Mouse (Mus musculus) MEL (cell line): ENCODE results near the gene Gm10447. TPM values are rescaled to one million over a fixed set of nuclear protein-coding genes. Genes with fewer than 3 reads are reported as not detected.

Source experiments
- DNase-seq: peaks from one replicate; pipeline ENCODE4 v3.0.0; 2011; ENCODE audit warnings: low read depth, low spot score
- H3K27ac ChIP-seq: 2 replicates; pipeline ENCODE4 v1.5.1; 2012; ENCODE audit warnings: low read depth, mild to moderate bottlenecking, control low read depth, low read length, moderate library complexity; ENCODE audit not compliant: control insufficient read depth
- H3K27me3 ChIP-seq, 2 experiments: fragments of 150-350 bp in 1 of 2; sonication (generic) in 1 of 2; 2 replicates each; pipeline ENCODE4 v1.6.1; 2012; ENCODE audit warnings: low read length in 2 of 2, mild to moderate bottlenecking in 2 of 2, improper control_type of control experiment in 1 of 2, moderate library complexity in 1 of 2; ENCODE audit not compliant: insufficient read depth in 2 of 2, control insufficient read depth in 1 of 2
- H3K36me3 ChIP-seq, 2 experiments: 2 replicates each; pipeline ENCODE4 v1.6.1; 2012 to 2014; ENCODE audit warnings: low read length in 2 of 2, improper control_type of control experiment in 1 of 2, inconsistent platforms in 1 of 2, mild to moderate bottlenecking in 1 of 2; ENCODE audit not compliant: insufficient read depth in 2 of 2, control insufficient read depth in 1 of 2
- H3K4me1 ChIP-seq, 2 experiments: fragments of 150-350 bp in 1 of 2; sonication (generic) in 1 of 2; 2 replicates each; pipeline ENCODE4 v1.6.1; 2012; ENCODE audit warnings: low read length in 2 of 2, improper control_type of control experiment in 1 of 2, mild to moderate bottlenecking in 1 of 2; ENCODE audit not compliant: insufficient read depth in 2 of 2, control insufficient read depth in 1 of 2
- H3K4me3 ChIP-seq, 2 experiments: fragments of 150-350 bp in 1 of 2; sonication (generic) in 1 of 2; 2 replicates each; pipeline ENCODE4 v1.5.1; 2012; ENCODE audit warnings: low read depth in 2 of 2, low read length in 2 of 2, mild to moderate bottlenecking in 2 of 2, moderate library complexity in 2 of 2, control low read depth in 1 of 2, improper control_type of control experiment in 1 of 2; ENCODE audit not compliant: control insufficient read depth in 1 of 2, insufficient read depth in 1 of 2
- H3K79me2 ChIP-seq: 2 replicates; pipeline ENCODE4 v1.6.1; 2012; ENCODE audit warnings: mild to moderate bottlenecking, low read length, moderate library complexity; ENCODE audit not compliant: control insufficient read depth, poor library complexity, insufficient read depth
- H3K9ac ChIP-seq: 2 replicates; pipeline ENCODE4 v1.6.1; 2012; ENCODE audit warnings: low read depth, mild to moderate bottlenecking, control low read depth, low read length, moderate library complexity; ENCODE audit not compliant: control insufficient read depth, poor library complexity, severe bottlenecking
- H3K9me3 ChIP-seq: fragments of 150-350 bp; sonication (generic); replicated peaks from 2 replicates; pipeline ENCODE4 v1.6.1; 2012; ENCODE audit warnings: mild to moderate bottlenecking, low read length, improper control_type of control experiment, moderate library complexity; ENCODE audit not compliant: insufficient read depth
- BHLHE40 ChIP-seq: IDR thresholded peaks from 2 replicates; pipeline ENCODE4 v1.6.1; 2012; ENCODE audit warnings: low read depth, mild to moderate bottlenecking, inconsistent platforms, low read length, improper control_type of control experiment, borderline replicate concordance
- CHD2 ChIP-seq: IDR thresholded peaks from 2 replicates; pipeline ENCODE4 v1.6.1; 2011; ENCODE audit warnings: low read length, improper control_type of control experiment
- E2F4 ChIP-seq: IDR thresholded peaks from 2 replicates; pipeline ENCODE4 v1.6.1; 2011; ENCODE audit warnings: low read depth, low read length, improper control_type of control experiment, borderline replicate concordance
- ELF1 ChIP-seq: IDR thresholded peaks from 2 replicates; pipeline ENCODE4 v1.6.1; 2014; ENCODE audit warnings: low read depth, mild to moderate bottlenecking, inconsistent platforms, low read length, improper control_type of control experiment, moderate library complexity
- EP300 ChIP-seq, 2 experiments: IDR thresholded peaks; 2 replicates each; pipeline ENCODE4 v1.6.1; 2011; ENCODE audit warnings: improper control_type of control experiment in 2 of 2, low read length in 2 of 2, low read depth in 1 of 2, mild to moderate bottlenecking in 1 of 2
- ETS1 ChIP-seq: IDR thresholded peaks from 2 replicates; pipeline ENCODE4 v1.6.1; 2012; ENCODE audit warnings: low read depth, mild to moderate bottlenecking, inconsistent platforms, low read length, improper control_type of control experiment, moderate library complexity
- JUND ChIP-seq: IDR thresholded peaks from 2 replicates; pipeline ENCODE4 v1.6.1; 2011; ENCODE audit warnings: low read depth, mild to moderate bottlenecking, improper control_type of control experiment, low read length
- KAT2A ChIP-seq: conservative IDR thresholded peaks from 2 replicates; pipeline ENCODE4 v1.6.1; 2012; ENCODE audit warnings: low read depth, low read length, improper control_type of control experiment, inconsistent platforms
- MAZ ChIP-seq: IDR thresholded peaks from 2 replicates; pipeline ENCODE4 v1.6.1; 2012; ENCODE audit warnings: low read depth, mild to moderate bottlenecking, inconsistent platforms, low read length, improper control_type of control experiment
- MXI1 ChIP-seq: IDR thresholded peaks from 2 replicates; pipeline ENCODE4 v1.6.1; 2011; ENCODE audit warnings: mild to moderate bottlenecking, low read depth, low read length, improper control_type of control experiment
- NELFE ChIP-seq: IDR thresholded peaks from 2 replicates; pipeline ENCODE4 v1.6.1; 2011; ENCODE audit warnings: low read depth, low read length, improper control_type of control experiment
- NRF1 ChIP-seq: IDR thresholded peaks from 2 replicates; pipeline ENCODE4 v1.6.1; 2014; ENCODE audit warnings: low read depth, mild to moderate bottlenecking, inconsistent platforms, low read length, improper control_type of control experiment, moderate library complexity; ENCODE audit not compliant: poor library complexity, insufficient read depth, severe bottlenecking
- POLR2A ChIP-seq, 2 experiments: IDR thresholded peaks; 2 replicates each; pipeline ENCODE4 v1.6.1; 2011 to 2012; ENCODE audit warnings: low read length in 2 of 2, mild to moderate bottlenecking in 2 of 2, control low read depth in 1 of 2, improper control_type of control experiment in 1 of 2, low read depth in 1 of 2, moderate library complexity in 1 of 2; ENCODE audit not compliant: control insufficient read depth in 1 of 2, insufficient read depth in 1 of 2, poor library complexity in 1 of 2
- POLR2AphosphoS5 ChIP-seq: IDR thresholded peaks from 2 replicates; pipeline ENCODE4 v1.6.1; 2012; ENCODE audit warnings: low read depth, borderline replicate concordance, mild to moderate bottlenecking, inconsistent platforms, low read length, moderate library complexity, mixed read lengths
- RAD21 ChIP-seq: IDR thresholded peaks from 2 replicates; pipeline ENCODE4 v1.6.1; 2011; ENCODE audit warnings: mild to moderate bottlenecking, low read depth, low read length, improper control_type of control experiment
- SIN3A ChIP-seq: IDR thresholded peaks from 2 replicates; pipeline ENCODE4 v1.6.1; 2012; ENCODE audit warnings: low read length, improper control_type of control experiment, inconsistent platforms
- SMC3 ChIP-seq: IDR thresholded peaks from 2 replicates; pipeline ENCODE4 v1.6.1; 2011; ENCODE audit warnings: low read depth, low read length, improper control_type of control experiment
- TAL1 ChIP-seq: IDR thresholded peaks from 2 replicates; pipeline ENCODE4 v1.6.1; 2012; ENCODE audit warnings: mild to moderate bottlenecking, inconsistent platforms, low read length, moderate library complexity, mixed read lengths
- TCF12 ChIP-seq: IDR thresholded peaks from 2 replicates; pipeline ENCODE4 v1.6.1; 2014; ENCODE audit warnings: low read depth, mild to moderate bottlenecking, inconsistent platforms, low read length, improper control_type of control experiment, moderate library complexity
- USF2 ChIP-seq, 2 experiments: IDR thresholded peaks; 2 replicates each; pipeline ENCODE4 v1.6.1; 2011 to 2012; ENCODE audit warnings: improper control_type of control experiment in 2 of 2, low read length in 2 of 2, borderline replicate concordance in 1 of 2, inconsistent platforms in 1 of 2, low read depth in 1 of 2, mild to moderate bottlenecking in 1 of 2; ENCODE audit not compliant: insufficient read depth in 1 of 2
- polyA plus RNA-seq, 2 experiments: library from polyadenylated mRNA; stranded (reverse) in 1 of 2; unstranded in 1 of 2; fragments of >175 nt in 1 of 2; fragments of >200 nt in 1 of 2; gene quantifications; 2 replicates each; pipeline versions ENCODE4 v1.2.1 to v1.2.4; 2012; ENCODE audit warnings: low replicate concordance in 2 of 2, low read depth in 1 of 2; ENCODE audit not compliant: insufficient read length in 2 of 2, insufficient read depth in 1 of 2, missing spikeins in 1 of 2
- total RNA-seq: library from RNA; depleted of rRNA; stranded (reverse); fragments of 300-350 nt; gene quantifications from 2 replicates; pipeline ENCODE4 v1.2.3, GENCODE M21; 2012

Gene Gm10447
- total and polyA plus RNA-seq, 3 experiments, result not detected

DNA sequence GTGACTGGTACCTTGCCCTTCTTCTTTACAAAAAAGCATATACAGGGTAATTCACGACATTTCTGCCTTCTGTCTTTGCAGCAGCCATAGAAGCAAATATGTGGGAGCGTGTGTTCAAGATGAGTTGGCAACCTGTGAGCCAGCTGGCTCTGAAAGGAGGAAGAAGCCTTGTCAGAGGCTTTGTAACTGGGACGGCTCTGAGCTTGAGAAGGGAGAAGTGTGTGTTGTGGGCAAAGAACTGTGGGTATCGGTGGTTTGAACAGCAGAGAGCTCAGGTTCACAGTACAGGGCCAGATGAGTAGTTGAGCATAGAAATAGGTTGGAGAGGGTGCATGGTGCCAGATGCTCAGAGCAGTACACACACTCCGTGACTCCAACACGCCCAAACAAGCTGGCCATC lies 40.0 kb upstream of the Gm10447 start:
- TF ChIP-seq ETS1 (peak; percentile 61), SMC3 (no peak), POLR2A (IDR thresholded peaks at IDR 0.05; ENCODE audit: control insufficient read depth in 1 of 2, insufficient read depth in 1 of 2, low read depth in 1 of 2, low read length in 2 of 2, poor library complexity in 1 of 2) (no peak), CHD2 (no peak)
- TF ChIP-seq, all 39 proteins: peak for 1
- H3K9me3 ChIP-seq, result no peaks in the 10 kb centered on the region
- no peaks in the 10 kb centered on the region for H3K27me3 ChIP-seq
- peaks cover 3 to 5% of the 10 kb centered on the region in 2 experiments; a peak in 2 of 4 replicates for H3K4me1 ChIP-seq
- DNase-seq, result peak; percentile 77
- no peak overlapping the region for H3K4me3 ChIP-seq
- H3K79me2 ChIP-seq, result no peaks in the 10 kb centered on the region
- H3K36me3 ChIP-seq, result peaks cover 0 to 3% of the 10 kb centered on the region in 2 experiments; a peak in 2 of 4 replicates
- H3K9ac ChIP-seq, result no peak overlapping the region
- no peak overlapping the region for H3K27ac ChIP-seq

DNA sequence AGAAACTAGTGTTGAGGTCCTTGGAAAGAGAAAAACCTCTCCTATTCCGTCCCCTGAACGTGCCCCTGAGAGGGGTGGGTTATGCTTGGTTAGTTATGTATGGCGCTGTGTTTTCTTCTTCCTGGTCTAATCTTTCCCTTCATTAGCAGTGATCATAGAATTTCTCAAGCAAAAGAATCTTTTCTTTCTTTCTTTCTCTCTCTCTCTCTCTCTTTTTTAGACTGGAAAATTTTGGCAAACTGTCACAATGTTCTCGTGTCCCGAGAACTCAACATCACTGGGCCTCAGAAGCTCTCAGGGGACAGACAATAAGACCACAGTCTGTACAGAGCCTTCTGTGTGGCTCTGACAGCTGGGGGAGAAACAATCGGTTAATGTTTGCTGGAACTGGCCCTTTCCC lies 38.5 kb upstream of the Gm10447 start:
- DNase-seq, result no peak
- no peaks in the 10 kb centered on the region for H3K36me3 ChIP-seq
- H3K9ac ChIP-seq, result no peak overlapping the region
- H3K79me2 ChIP-seq, result no peaks in the 10 kb centered on the region
- no peaks in the 10 kb centered on the region for H3K9me3 ChIP-seq
- no peak overlapping the region for H3K4me3 ChIP-seq
- TF ChIP-seq TCF12 (no peak), TAL1 (no peak), NRF1 (no peak), ELF1 (no peak), BHLHE40 (no peak), CHD2 (no peak), EP300 (IDR thresholded peaks at IDR 0.05; ENCODE audit: low read depth in 1 of 2, low read length in 2 of 2) (no peak), ETS1 (no peak), MXI1 (no peak), KAT2A (no peak), USF2 (IDR thresholded peaks at IDR 0.05; ENCODE audit: borderline replicate concordance in 1 of 2, insufficient read depth in 1 of 2, low read depth in 1 of 2, low read length in 2 of 2) (no peak), JUND (no peak), MAZ (no peak), POLR2AphosphoS5 (no peak), SIN3A (no peak), E2F4 (no peak), NELFE (no peak), RAD21 (no peak)
- H3K27me3 ChIP-seq, result no peaks in the 10 kb centered on the region
- H3K27ac ChIP-seq, result no peak overlapping the region
- 0 out of 4 replicates have a peak, but pooled peaks cover 0 to 2% of the 10 kb centered on the region in 2 experiments for H3K4me1 ChIP-seq
